Mouse (Mus musculus): ENCODE measurements around the gene Trim31. TPM values are rescaled to one million over a fixed set of nuclear protein-coding genes. Genes with fewer than 3 reads are reported as not detected.

Trim31 gene
- not detected in 2 replicates for polyA plus RNA-seq (2016; fragmentation: Nextera tagmentation; extraction: Ambion mirVana)

- H3K4me1 ChIP-seq = no peaks in the 10 kb centered on the region
- no peak within 1 kb of the TSS for H3K4me3 ChIP-seq
- no peak within 1 kb of the TSS for H3K9ac ChIP-seq
- ATAC-seq (ENCODE audit: low FRiP score, low read depth) = no peak
- no peaks in the 10 kb centered on the region for H3K9me3 ChIP-seq
- WGBS = 71% methylated on average over 6 of the region's 6 CpGs
- no peak within 1 kb of the TSS for H3K4me2 ChIP-seq (replicated peaks)
- H3K36me3 ChIP-seq = no peaks in the 10 kb centered on the region
- H3K27ac ChIP-seq = no peak within 1 kb of the TSS
- no peaks in the 10 kb centered on the region for H3K27me3 ChIP-seq (replicated peaks)
Observed at GRCm38 (mm10) chr17:36897552-36898205, at the start of gene Trim31. Gene Trim31, plus strand, starts transcription at chr17:36898118.

DNA sequence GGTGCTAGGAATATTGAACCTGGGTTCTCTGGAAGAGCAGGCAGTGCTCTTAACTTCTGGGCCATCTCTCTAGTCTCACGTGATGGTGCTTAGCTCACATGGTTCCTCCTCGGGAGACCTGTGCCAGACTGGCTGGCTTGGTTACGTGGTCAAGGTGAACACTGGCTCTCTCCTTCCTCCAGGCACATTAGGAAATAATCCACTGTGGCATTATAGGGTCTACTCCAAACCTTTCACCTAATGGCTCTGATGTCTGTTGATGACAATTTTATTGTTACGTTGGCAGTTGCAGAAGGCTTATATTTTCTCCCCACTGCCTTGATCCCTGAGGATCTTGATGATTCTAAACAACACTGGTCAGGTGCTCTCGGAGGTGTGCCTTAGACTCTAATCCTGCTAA, 49.0 kb upstream of the Trim31 start:
- Histone ChIP-seq H3K4me2 (replicated peaks) (no peak overlapping the region), H3K4me3 (no peak overlapping the region), H3K27ac (no peak overlapping the region), H3K36me3 (peaks cover 35% of the 10 kb centered on the region), H3K4me1 (no peaks in the 10 kb centered on the region; the same call in 1 of the 2 replicates), H3K9me3 (no peaks in the 10 kb centered on the region), H3K27me3 (replicated peaks) (no peaks in the 10 kb centered on the region), H3K9ac (no peak overlapping the region)
- ATAC-seq (ENCODE audit: low FRiP score, low read depth) = no peak
- 89% methylated on average over 5 of the region's 5 CpGs for WGBS

DNA sequence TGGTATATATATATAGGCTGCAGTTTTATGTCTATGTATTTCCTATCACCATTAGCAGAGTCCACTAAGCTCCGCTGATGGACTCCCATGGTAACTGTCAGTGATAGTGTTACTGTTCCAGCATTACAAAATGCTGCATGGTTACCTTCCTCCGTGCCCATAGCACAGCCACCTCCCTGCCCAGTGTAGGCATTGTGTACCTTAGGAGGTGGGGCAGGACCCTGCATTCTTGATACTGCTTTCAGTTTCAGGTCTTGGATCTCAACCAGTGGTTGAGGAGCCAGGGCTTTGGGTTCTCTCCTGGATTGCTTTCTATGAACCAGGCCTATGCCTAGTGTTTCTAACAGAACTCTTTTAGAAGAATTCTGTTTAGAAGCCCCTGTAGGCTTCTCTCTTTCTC, 47.9 kb upstream of the Trim31 start:
- Histone ChIP-seq H3K36me3 (peaks cover 44% of the 10 kb centered on the region), H3K9ac (no peak overlapping the region), H3K27me3 (replicated peaks) (no peaks in the 10 kb centered on the region), H3K4me1 (no peaks in the 10 kb centered on the region), H3K4me3 (no peak overlapping the region), H3K27ac (no peak overlapping the region), H3K9me3 (no peaks in the 10 kb centered on the region), H3K4me2 (replicated peaks) (no peak overlapping the region)
- no peak for ATAC-seq (ENCODE audit: low FRiP score, low read depth)
- WGBS = 92% methylated on average over 2 of the region's 2 CpGs

DNA sequence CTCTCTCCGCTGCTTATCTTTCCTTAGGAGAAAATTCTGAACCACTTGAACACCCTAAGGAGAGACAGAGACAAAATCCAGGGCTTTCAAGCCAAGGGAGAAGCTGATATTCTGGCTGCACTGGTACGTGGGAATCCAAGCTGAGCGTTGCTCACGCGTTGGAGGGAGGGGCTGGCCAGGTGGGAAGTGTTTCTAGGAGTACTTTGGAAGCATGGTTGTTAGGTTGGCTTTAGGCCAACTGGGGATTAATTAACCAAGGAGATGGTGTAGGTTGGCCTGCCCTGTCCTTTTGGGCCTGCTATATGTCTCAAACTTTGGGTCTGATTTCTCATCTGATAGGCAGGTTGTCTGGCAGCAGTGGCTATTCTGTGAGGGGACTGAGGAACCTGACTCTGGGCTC, 46.7 kb upstream of the Trim31 start:
- peaks cover 54% of the 10 kb centered on the region for H3K36me3 ChIP-seq
- no peak overlapping the region for H3K9ac ChIP-seq
- no peak for ATAC-seq (ENCODE audit: low FRiP score, low read depth)
- H3K27me3 ChIP-seq (replicated peaks) = no peaks in the 10 kb centered on the region
- no peaks in the 10 kb centered on the region for H3K9me3 ChIP-seq
- no peak overlapping the region for H3K27ac ChIP-seq
- H3K4me3 ChIP-seq = no peak overlapping the region
- no peaks in the 10 kb centered on the region for H3K4me1 ChIP-seq
- no peak overlapping the region for H3K4me2 ChIP-seq (replicated peaks)
- WGBS = 97% methylated on average over 5 of the region's 5 CpGs

DNA sequence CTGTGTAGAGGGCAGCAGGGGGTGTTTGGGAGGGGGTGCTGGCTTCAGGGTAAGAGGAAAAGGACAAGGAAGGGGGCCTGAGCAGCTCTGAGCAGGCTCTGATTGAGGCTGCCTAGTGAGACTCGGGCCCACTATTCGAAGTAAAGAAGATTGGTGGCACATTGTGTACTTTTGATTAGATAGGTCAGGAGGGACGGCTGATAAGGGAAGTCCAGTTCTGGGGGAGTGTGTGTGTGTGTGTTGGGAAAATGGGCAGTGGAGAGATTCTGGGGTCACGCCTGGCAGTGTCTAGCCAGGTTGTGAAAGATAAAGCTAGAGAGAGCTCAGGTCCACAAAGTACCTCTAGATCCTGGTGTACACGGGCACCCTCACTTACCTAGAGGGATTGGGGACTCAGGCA, 46.3 kb upstream of the Trim31 start:
- H3K4me2 ChIP-seq (replicated peaks) = no peak overlapping the region
- H3K27ac ChIP-seq = no peak overlapping the region
- no peak overlapping the region for H3K4me3 ChIP-seq
- H3K27me3 ChIP-seq (replicated peaks) = no peaks in the 10 kb centered on the region
- peaks cover 59% of the 10 kb centered on the region for H3K36me3 ChIP-seq
- no peak overlapping the region for H3K9ac ChIP-seq
- no peaks in the 10 kb centered on the region for H3K9me3 ChIP-seq
- ATAC-seq (ENCODE audit: low FRiP score, low read depth) = no peak
- WGBS = 92% methylated on average over 5 of the region's 5 CpGs
- H3K4me1 ChIP-seq = no peaks in the 10 kb centered on the region

DNA sequence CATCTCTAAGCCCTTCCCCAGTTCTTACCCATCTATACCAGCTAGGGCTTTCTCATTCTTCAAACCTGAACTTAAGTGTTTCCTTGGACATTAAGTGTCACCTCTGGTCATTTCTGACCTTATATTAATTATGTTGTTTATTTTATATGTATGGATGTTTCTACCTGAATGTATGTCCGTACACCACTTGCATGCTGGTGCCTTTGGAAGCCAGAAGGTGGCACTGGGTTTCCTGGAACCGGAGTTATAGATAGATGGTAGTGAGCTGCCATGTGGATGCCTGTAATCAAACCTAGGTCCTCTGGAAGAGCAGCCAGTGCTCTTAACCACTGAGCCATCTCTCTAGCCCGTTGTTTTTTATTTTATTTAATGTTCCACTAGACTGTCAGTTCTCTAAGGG, 42.4 kb upstream of the Trim31 start:
- Histone ChIP-seq H3K27ac (no peak overlapping the region), H3K36me3 (peaks cover 91% of the 10 kb centered on the region), H3K9ac (no peak overlapping the region), H3K4me2 (replicated peaks) (no peak overlapping the region), H3K4me1 (no peaks in the 10 kb centered on the region), H3K9me3 (no peaks in the 10 kb centered on the region), H3K4me3 (no peak overlapping the region), H3K27me3 (replicated peaks) (no peaks in the 10 kb centered on the region)
- ATAC-seq (ENCODE audit: low FRiP score, low read depth) = no peak
- 93% methylated on average over 3 of the region's 3 CpGs for WGBS

- no peaks in the 10 kb centered on the region for H3K9me3 ChIP-seq
- H3K36me3 ChIP-seq = peaks cover 84% of the 10 kb centered on the region
- H3K27ac ChIP-seq = no peak overlapping the region
- no peak overlapping the region for H3K9ac ChIP-seq
- no peak overlapping the region for H3K4me3 ChIP-seq
- 91% methylated on average over 4 of the region's 4 CpGs for WGBS
- no peaks in the 10 kb centered on the region for H3K27me3 ChIP-seq (replicated peaks)
- no peak for ATAC-seq (ENCODE audit: low FRiP score, low read depth)
- H3K4me2 ChIP-seq (replicated peaks) = no peak overlapping the region
- no peaks in the 10 kb centered on the region for H3K4me1 ChIP-seq
Observed at GRCm38 (mm10) chr17:36856236-36856635, 41.7 kb upstream of the Trim31 start.

GRCm38 (mm10) chr17:36858181-36858580, 39.7 kb upstream of the Trim31 start:
- ATAC-seq (ENCODE audit: low FRiP score, low read depth) = no peak
- Histone ChIP-seq H3K9ac (no peak overlapping the region), H3K4me3 (no peak overlapping the region), H3K27ac (no peak overlapping the region), H3K4me2 (replicated peaks) (no peak overlapping the region), H3K27me3 (replicated peaks) (no peaks in the 10 kb centered on the region), H3K4me1 (no peaks in the 10 kb centered on the region), H3K9me3 (no peaks in the 10 kb centered on the region), H3K36me3 (peaks cover 64% of the 10 kb centered on the region)
- WGBS = 95% methylated on average over 3 of the region's 3 CpGs

DNA sequence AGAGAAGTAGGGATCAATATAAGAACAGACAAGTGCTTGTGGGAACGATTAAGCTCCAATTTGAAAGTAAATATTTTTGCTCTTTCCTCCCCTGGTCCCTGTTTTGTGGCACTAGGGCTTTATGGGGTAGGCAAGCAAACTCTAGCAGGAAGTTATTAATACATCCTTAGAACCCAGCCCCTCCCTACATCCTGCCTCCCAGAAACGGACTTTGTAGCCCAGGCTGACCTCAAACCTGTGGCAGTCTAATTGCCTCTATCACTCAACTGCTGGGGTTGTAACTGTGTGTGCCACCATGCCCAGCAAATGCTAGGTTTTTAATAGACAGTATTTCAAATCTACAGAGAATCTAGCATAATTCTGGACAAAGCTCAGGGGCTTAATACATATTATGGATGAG, 36.2 kb upstream of the Trim31 start:
- H3K9ac ChIP-seq = no peak overlapping the region
- peaks cover 2% of the 10 kb centered on the region; the same call in 1 of the 2 replicates for H3K27me3 ChIP-seq (replicated peaks)
- no peaks in the 10 kb centered on the region for H3K4me1 ChIP-seq
- no peaks in the 10 kb centered on the region for H3K9me3 ChIP-seq
- no peak overlapping the region for H3K27ac ChIP-seq
- no peak overlapping the region for H3K4me3 ChIP-seq
- H3K36me3 ChIP-seq = peaks cover 33% of the 10 kb centered on the region
- H3K4me2 ChIP-seq (replicated peaks) = no peak overlapping the region
- ATAC-seq (ENCODE audit: low FRiP score, low read depth) = no peak
- WGBS = 61% methylated on average over 2 of the region's 2 CpGs

DNA sequence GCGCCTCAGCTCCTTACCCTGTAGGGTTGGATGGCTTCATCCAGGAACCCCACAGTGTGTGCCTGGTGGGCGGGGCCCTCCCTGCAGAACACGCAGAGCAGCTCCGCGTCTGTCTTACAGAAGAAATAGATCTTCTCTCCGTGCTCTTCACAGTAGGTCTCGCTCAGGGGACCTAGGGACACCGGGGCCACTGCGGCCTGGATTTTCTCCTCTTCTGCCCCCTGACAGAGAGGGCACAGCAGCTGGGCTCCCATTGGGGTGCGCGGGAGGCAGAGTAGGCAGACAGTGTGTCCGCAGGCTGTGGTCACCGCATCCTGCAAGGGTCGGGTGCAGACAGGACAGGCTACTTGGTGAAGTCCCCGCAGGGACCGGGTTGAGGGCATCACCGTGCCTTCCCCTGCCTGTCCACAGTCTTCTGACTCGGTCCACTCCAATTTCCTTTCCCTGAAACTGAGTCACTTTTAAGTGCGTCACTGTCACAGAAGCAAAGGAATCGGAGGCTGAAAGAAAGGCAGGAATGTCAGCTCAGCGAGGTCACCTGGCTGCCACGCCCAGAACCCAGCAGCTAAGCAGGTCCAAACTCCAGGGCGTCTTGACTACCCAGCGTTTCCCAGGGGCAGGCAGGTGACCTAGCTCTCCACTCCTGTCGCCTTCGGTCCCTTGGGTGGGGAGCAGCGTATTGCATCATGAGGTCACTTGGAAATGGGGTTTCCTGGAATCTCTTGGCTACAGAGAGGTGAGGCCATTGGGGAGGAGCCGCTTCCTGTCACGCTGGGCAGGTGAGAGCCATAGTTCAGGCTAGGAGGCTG, 31.0 kb upstream of the Trim31 start, which contains the start of gene Trim15:
Trim15 (minus strand) TSS at position 492 of the 809 bp plus-strand sequence.
- peak; percentile 35; the same call in 1 of the 2 replicates for ATAC-seq (ENCODE audit: low FRiP score, low read depth)
- Histone ChIP-seq H3K4me1 (no peaks in the 10 kb centered on the region), H3K9ac (0 out of 2 replicates have a peak within 1 kb of the TSS, but pooled peaks have one; percentile 35), H3K4me2 (replicated peaks) (peak within 1 kb of the TSS; percentile 50), H3K4me3 (no peak within 1 kb of the TSS), H3K9me3 (no peaks in the 10 kb centered on the region), H3K27me3 (replicated peaks) (peaks cover 9% of the 10 kb centered on the region; the same call in 1 of the 2 replicates), H3K27ac (no peak within 1 kb of the TSS), H3K36me3 (no peaks in the 10 kb centered on the region)
- WGBS = 17% methylated on average over 29 of the region's 29 CpGs

- no peak overlapping the region for H3K9ac ChIP-seq
- no peak overlapping the region for H3K27ac ChIP-seq
- ATAC-seq (ENCODE audit: low FRiP score, low read depth) = no peak
- no peak overlapping the region for H3K4me3 ChIP-seq
- H3K27me3 ChIP-seq (replicated peaks) = peaks cover 9% of the 10 kb centered on the region; the same call in 1 of the 2 replicates
- WGBS = 81% methylated on average over 2 of the region's 2 CpGs
- no peaks in the 10 kb centered on the region for H3K4me1 ChIP-seq
- H3K36me3 ChIP-seq = no peaks in the 10 kb centered on the region
- no peaks in the 10 kb centered on the region for H3K9me3 ChIP-seq
- H3K4me2 ChIP-seq (replicated peaks) = no peak overlapping the region
Observed at GRCm38 (mm10) chr17:36868836-36869235, 29.1 kb upstream of the Trim31 start.

DNA sequence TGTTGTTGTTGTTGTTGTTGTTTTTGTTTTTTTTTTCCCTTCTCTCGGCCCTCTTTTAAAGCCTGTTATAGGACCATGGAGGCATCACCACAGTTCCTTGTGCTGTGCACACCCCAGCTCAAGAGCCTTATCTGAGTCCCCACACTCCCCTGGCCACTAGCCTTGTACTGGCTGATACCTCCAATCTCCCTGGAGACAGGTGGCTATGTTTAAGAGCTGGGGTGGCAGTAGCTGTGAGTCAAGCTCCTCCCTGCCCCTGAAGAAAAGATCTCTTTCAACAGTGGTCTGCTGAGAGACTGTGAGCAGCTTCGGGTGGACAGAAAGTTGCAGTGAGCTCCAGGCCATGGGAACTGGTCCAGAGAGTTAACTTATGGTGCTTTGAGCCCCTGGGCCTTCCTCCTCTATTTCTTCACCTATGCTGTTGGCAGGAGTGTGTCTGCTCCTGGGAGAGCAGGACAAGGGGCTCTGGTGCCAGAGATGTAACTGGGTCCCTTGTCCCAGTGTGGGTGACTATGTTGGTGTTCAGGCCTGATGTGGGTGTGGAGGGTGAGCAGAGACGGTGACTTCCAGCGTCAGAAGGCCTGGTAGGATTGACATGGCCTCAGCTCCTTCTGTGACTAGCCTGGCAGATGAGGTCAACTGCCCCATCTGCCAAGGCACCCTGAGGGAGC, 28.5 kb upstream of the Trim31 start, which contains the start of gene Trim10:
Trim10 (plus strand) TSS at position 291 of the 671 bp plus-strand sequence.
- no peak within 1 kb of the TSS for H3K27ac ChIP-seq
- peaks cover 9% of the 10 kb centered on the region; the same call in 1 of the 2 replicates for H3K27me3 ChIP-seq (replicated peaks)
- no peaks in the 10 kb centered on the region for H3K9me3 ChIP-seq
- H3K4me3 ChIP-seq = no peak within 1 kb of the TSS
- 81% methylated on average over 4 of the region's 4 CpGs for WGBS
- H3K9ac ChIP-seq = no peak within 1 kb of the TSS
- H3K4me2 ChIP-seq (replicated peaks) = no peak within 1 kb of the TSS
- no peaks in the 10 kb centered on the region for H3K36me3 ChIP-seq
- no peak for ATAC-seq (ENCODE audit: low FRiP score, low read depth)
- no peaks in the 10 kb centered on the region for H3K4me1 ChIP-seq
